Mouse (Mus musculus) stomach, embryonic 16.5 days (tissue): ENCODE results near the gene Kcnmb2. TPM values are rescaled to one million over a fixed set of nuclear protein-coding genes. Genes with fewer than 3 reads are reported as not detected.

Experiments used
- ATAC-seq: fragments of 200-750 bp; cut with Nextera tagmentation; 2 replicates; pipeline ENCODE4 v1.8.0; 2017; ENCODE audit warnings: moderate number of reproducible peaks, moderate TSS enrichment; ENCODE audit not compliant: insufficient read depth, low FRiP score
- H3K27ac ChIP-seq: fragments of 300-500 bp; sonication (generic); 2 replicates; pipeline ENCODE4 v1.5.1; 2014; ENCODE audit warnings: low read length
- H3K27me3 ChIP-seq: fragments of 300-500 bp; sonication (generic); 2 replicates; pipeline ENCODE4 v1.6.1; 2014; ENCODE audit warnings: low read length, control low read depth, mixed read lengths; ENCODE audit not compliant: control insufficient read depth, insufficient read depth
- H3K36me3 ChIP-seq: fragments of 300-500 bp; sonication (generic); 2 replicates; pipeline ENCODE4 v1.6.1; 2014; ENCODE audit warnings: low read length; ENCODE audit not compliant: control insufficient read depth, insufficient read depth
- H3K4me1 ChIP-seq: fragments of 300-500 bp; sonication (generic); 2 replicates; pipeline ENCODE4 v1.6.1; 2014; ENCODE audit warnings: low read length, control low read depth, mixed read lengths; ENCODE audit not compliant: control insufficient read depth, insufficient read depth
- H3K4me2 ChIP-seq: fragments of 300-500 bp; sonication (generic); 2 replicates; pipeline ENCODE4 v1.6.1; 2014; ENCODE audit warnings: low read depth, low read length, mixed read lengths
- H3K4me3 ChIP-seq: fragments of 300-500 bp; sonication (generic); replicated peaks from 2 replicates; pipeline ENCODE4 v1.5.1; 2014; ENCODE audit warnings: mild to moderate bottlenecking, low read length
- H3K9ac ChIP-seq: fragments of 300-500 bp; sonication (generic); 2 replicates; pipeline ENCODE4 v1.6.1; 2014; ENCODE audit warnings: low read length
- H3K9me3 ChIP-seq: fragments of 300-500 bp; sonication (generic); replicated peaks from 2 replicates; pipeline ENCODE4 v1.6.1; 2016; ENCODE audit warnings: low read length, control low read depth; ENCODE audit not compliant: control insufficient read depth
- WGBS: fragments of 180-500 bp; shearing (Covaris S2); extraction: QIAGEN DNeasy Blood & Tissue Kit; methylation state at CpG from one replicate; pipeline ENCODE4 v1.1.7; 2014; 5-methylcytosine and 5-hydroxymethylcytosine counted together
- polyA plus RNA-seq: library from polyadenylated mRNA; unstranded; fragments of >200 nt; fragmentation: Nextera tagmentation; extraction: Ambion mirVana; gene quantifications from 2 replicates; pipeline ENCODE4 v1.2.1, GENCODE M21; 2015

Gene Kcnmb2
- polyA plus RNA-seq, 1 experiment from 2014 or later, result 1.8 TPM

- no peak overlapping the region for H3K4me3 ChIP-seq
- H3K9ac ChIP-seq, result no peak overlapping the region
- no peaks in the 10 kb centered on the region for H3K36me3 ChIP-seq
- no peak for ATAC-seq
- no peaks in the 10 kb centered on the region for H3K27me3 ChIP-seq
- no peaks in the 10 kb centered on the region for H3K4me1 ChIP-seq
- H3K27ac ChIP-seq, result no peak overlapping the region
- H3K4me2 ChIP-seq, result no peak overlapping the region
- H3K9me3 ChIP-seq, result no peaks in the 10 kb centered on the region
- 17% methylated on average over 3 of the region's 3 CpGs for WGBS
These were observed 9.4 kb downstream of the Kcnmb2 start for GRCm38 (mm10) chr3:31911690-31912089.

- Histone ChIP-seq H3K9me3 (no peaks in the 10 kb centered on the region), H3K27me3 (no peaks in the 10 kb centered on the region), H3K4me2 (no peak overlapping the region), H3K9ac (no peak overlapping the region), H3K27ac (no peak overlapping the region), H3K4me3 (no peak overlapping the region), H3K36me3 (no peaks in the 10 kb centered on the region), H3K4me1 (no peaks in the 10 kb centered on the region)
- ATAC-seq, result no peak
- 88% methylated on average over 1 of the region's 1 CpGs for WGBS
These were observed 26.2 kb downstream of the Kcnmb2 start for GRCm38 (mm10) chr3:31928544-31928943.

- H3K4me1 ChIP-seq, result no peaks in the 10 kb centered on the region
- H3K36me3 ChIP-seq, result no peaks in the 10 kb centered on the region
- H3K4me2 ChIP-seq, result no peak overlapping the region
- 60% methylated on average over 1 of the region's 1 CpGs for WGBS
- H3K9me3 ChIP-seq, result no peaks in the 10 kb centered on the region
- H3K27me3 ChIP-seq, result no peaks in the 10 kb centered on the region
- no peak overlapping the region for H3K9ac ChIP-seq
- H3K27ac ChIP-seq, result no peak overlapping the region
- no peak overlapping the region for H3K4me3 ChIP-seq
- ATAC-seq, result no peak
These were observed 32.4 kb downstream of the Kcnmb2 start for GRCm38 (mm10) chr3:31934704-31935103.

- no peak for ATAC-seq
- H3K9me3 ChIP-seq, result no peaks in the 10 kb centered on the region
- H3K27me3 ChIP-seq, result no peaks in the 10 kb centered on the region
- no peak overlapping the region for H3K9ac ChIP-seq
- 15% methylated on average over 6 of the region's 6 CpGs for WGBS
- H3K4me2 ChIP-seq, result no peak overlapping the region
- H3K4me1 ChIP-seq, result no peaks in the 10 kb centered on the region
- H3K27ac ChIP-seq, result no peak overlapping the region
- no peak overlapping the region for H3K4me3 ChIP-seq
- H3K36me3 ChIP-seq, result no peaks in the 10 kb centered on the region
These were observed 39.2 kb downstream of the Kcnmb2 start for GRCm38 (mm10) chr3:31941478-31941877.

- 50% methylated on average over 3 of the region's 3 CpGs for WGBS
- H3K4me3 ChIP-seq, result no peak overlapping the region
- H3K27ac ChIP-seq, result no peak overlapping the region
- no peaks in the 10 kb centered on the region for H3K36me3 ChIP-seq
- no peak for ATAC-seq
- no peak overlapping the region for H3K4me2 ChIP-seq
- H3K9ac ChIP-seq, result no peak overlapping the region
- H3K9me3 ChIP-seq, result no peaks in the 10 kb centered on the region
- no peaks in the 10 kb centered on the region for H3K4me1 ChIP-seq
- H3K27me3 ChIP-seq, result no peaks in the 10 kb centered on the region
These were observed 51.9 kb downstream of the Kcnmb2 start for GRCm38 (mm10) chr3:31954213-31954612.

GRCm38 (mm10) chr3:31955004-31955403 lies 52.7 kb downstream of the Kcnmb2 start:
- Histone ChIP-seq H3K9ac (no peak overlapping the region), H3K9me3 (no peaks in the 10 kb centered on the region), H3K4me3 (no peak overlapping the region), H3K4me1 (no peaks in the 10 kb centered on the region), H3K36me3 (no peaks in the 10 kb centered on the region), H3K4me2 (no peak overlapping the region), H3K27me3 (no peaks in the 10 kb centered on the region), H3K27ac (no peak overlapping the region)
- ATAC-seq, result no peak
- WGBS, result 85% methylated on average over 2 of the region's 2 CpGs

GRCm38 (mm10) chr3:31959821-31960220 lies 57.5 kb downstream of the Kcnmb2 start:
- H3K4me1 ChIP-seq, result no peaks in the 10 kb centered on the region
- no peak for ATAC-seq
- H3K9ac ChIP-seq, result no peak overlapping the region
- no peak overlapping the region for H3K4me2 ChIP-seq
- no peak overlapping the region for H3K27ac ChIP-seq
- 81% methylated on average over 5 of the region's 5 CpGs for WGBS
- H3K9me3 ChIP-seq, result no peaks in the 10 kb centered on the region
- H3K36me3 ChIP-seq, result no peaks in the 10 kb centered on the region
- no peaks in the 10 kb centered on the region for H3K27me3 ChIP-seq
- no peak overlapping the region for H3K4me3 ChIP-seq

GRCm38 (mm10) chr3:31961175-31961574 lies 58.9 kb downstream of the Kcnmb2 start:
- Histone ChIP-seq H3K27me3 (no peaks in the 10 kb centered on the region), H3K4me3 (no peak overlapping the region), H3K9me3 (no peaks in the 10 kb centered on the region), H3K27ac (no peak overlapping the region), H3K4me2 (no peak overlapping the region), H3K9ac (no peak overlapping the region), H3K4me1 (no peaks in the 10 kb centered on the region), H3K36me3 (no peaks in the 10 kb centered on the region)
- WGBS, result 81% methylated on average over 3 of the region's 3 CpGs
- ATAC-seq, result no peak

GRCm38 (mm10) chr3:31963076-31963475 lies 60.8 kb downstream of the Kcnmb2 start:
- Histone ChIP-seq H3K27me3 (no peaks in the 10 kb centered on the region), H3K4me3 (no peak overlapping the region), H3K4me2 (no peak overlapping the region), H3K9me3 (no peaks in the 10 kb centered on the region), H3K27ac (no peak overlapping the region), H3K4me1 (no peaks in the 10 kb centered on the region), H3K36me3 (no peaks in the 10 kb centered on the region), H3K9ac (no peak overlapping the region)
- no peak for ATAC-seq
- 95% methylated on average over 3 of the region's 3 CpGs for WGBS

GRCm38 (mm10) chr3:31979661-31980060 lies 77.4 kb downstream of the Kcnmb2 start:
- 27% methylated on average over 3 of the region's 3 CpGs for WGBS
- no peaks in the 10 kb centered on the region for H3K9me3 ChIP-seq
- H3K9ac ChIP-seq, result no peak overlapping the region
- no peak overlapping the region for H3K4me3 ChIP-seq
- H3K4me2 ChIP-seq, result no peak overlapping the region
- H3K27ac ChIP-seq, result no peak overlapping the region
- no peak for ATAC-seq
- H3K27me3 ChIP-seq, result no peaks in the 10 kb centered on the region
- H3K4me1 ChIP-seq, result no peaks in the 10 kb centered on the region
- H3K36me3 ChIP-seq, result no peaks in the 10 kb centered on the region
